Mouse (Mus musculus) forebrain, embryonic 16.5 days (tissue): ENCODE measurements around the gene Trpm6. TPM values are rescaled to one million over a fixed set of nuclear protein-coding genes. Genes with fewer than 3 reads are reported as not detected.
A peak's percentile ranks its signal among the peaks of the same experiment; 100 is the strongest.
"Not testable (repeated sequence)": the region's sequence is repeated elsewhere in the genome, so short reads cannot be mapped to it uniquely, and the experiment has no call there.

Experiments used
- ATAC-seq: fragments of 200-750 bp; cut with Nextera tagmentation; 2 replicates; pipeline ENCODE4 v1.8.0; 2017; ENCODE audit warnings: mild to moderate bottlenecking, moderate library complexity
- H3K27ac ChIP-seq: fragments of 300-500 bp; sonication (generic); 2 replicates; pipeline ENCODE4 v1.5.1; 2014; ENCODE audit warnings: low read length, control low read depth
- H3K27me3 ChIP-seq: fragments of 300-500 bp; sonication (generic); replicated peaks from 2 replicates; pipeline ENCODE4 v1.6.1; 2014; ENCODE audit warnings: low read length; ENCODE audit not compliant: control insufficient read depth, insufficient read depth
- H3K36me3 ChIP-seq: fragments of 300-500 bp; sonication (generic); 2 replicates; pipeline ENCODE4 v1.6.1; 2014; ENCODE audit not compliant: control insufficient read depth, insufficient read depth
- H3K4me1 ChIP-seq: fragments of 300-500 bp; sonication (generic); replicated peaks from 2 replicates; pipeline ENCODE4 v1.6.1; 2014; ENCODE audit warnings: low read length; ENCODE audit not compliant: control insufficient read depth, insufficient read depth
- H3K4me2 ChIP-seq: fragments of 300-500 bp; sonication (generic); 2 replicates; pipeline ENCODE4 v1.6.1; 2014; ENCODE audit warnings: mild to moderate bottlenecking, low read length, control low read depth
- H3K4me3 ChIP-seq: fragments of 300-500 bp; sonication (generic); replicated peaks from 2 replicates; pipeline ENCODE4 v1.5.1; 2014; ENCODE audit warnings: mild to moderate bottlenecking, low read length, control low read depth
- H3K9ac ChIP-seq: fragments of 300-500 bp; sonication (generic); replicated peaks from 2 replicates; pipeline ENCODE4 v1.6.1; 2014; ENCODE audit warnings: low read depth, low read length, control low read depth
- H3K9me3 ChIP-seq: fragments of 300-500 bp; sonication (generic); 2 replicates; pipeline ENCODE4 v1.6.1; 2016; ENCODE audit warnings: low read length; ENCODE audit not compliant: control insufficient read depth
- WGBS: fragments of 180-500 bp; shearing (Covaris S2); extraction: QIAGEN DNeasy Blood & Tissue Kit; methylation state at CpG from one replicate; pipeline ENCODE4 v1.1.7; 2014; 5-methylcytosine and 5-hydroxymethylcytosine counted together
- polyA plus RNA-seq: library from polyadenylated mRNA; unstranded; fragments of >200 nt; fragmentation: Nextera tagmentation; extraction: Ambion mirVana; gene quantifications from 2 replicates; pipeline ENCODE4 v1.2.1, GENCODE M21; 2015

Trpm6 gene
- polyA plus RNA-seq: 0.31 and 0.33 TPM in 2 replicates

DNA sequence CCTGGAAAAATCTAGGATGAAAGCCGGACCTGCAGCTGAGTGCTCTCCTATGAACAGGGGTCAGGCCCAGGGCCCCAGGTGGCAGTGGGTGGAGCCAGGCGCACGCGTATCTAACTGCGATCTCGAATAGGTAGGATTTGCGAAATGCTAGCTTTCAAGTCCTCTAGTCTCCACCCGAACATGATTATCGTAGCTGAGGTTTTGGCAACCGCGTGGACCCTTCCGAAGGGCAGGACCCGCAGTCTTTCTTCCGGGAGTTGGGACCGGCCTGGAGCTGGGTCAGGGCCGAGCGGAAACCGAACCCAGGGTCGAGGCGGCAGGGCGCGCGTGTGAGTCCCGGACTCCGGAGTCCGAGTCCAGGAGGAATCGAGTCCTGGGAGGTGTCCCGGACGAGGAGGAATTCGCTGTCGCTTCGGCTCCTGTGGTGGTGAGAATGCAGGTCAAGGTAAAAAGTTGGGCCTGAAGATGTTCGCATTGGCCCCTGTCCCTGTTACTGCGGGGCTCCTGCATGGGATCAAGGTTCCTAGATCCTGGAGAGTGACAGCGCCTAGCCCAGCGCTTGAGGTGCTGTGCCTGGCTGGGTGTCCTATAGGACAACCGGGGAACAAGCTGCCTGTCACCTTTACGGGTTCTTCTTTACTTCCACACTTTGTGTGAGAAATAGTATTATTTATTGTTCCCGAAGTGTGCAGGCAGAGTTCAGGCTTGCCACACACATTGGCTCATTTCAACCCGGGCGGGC is at the start of gene Trpm6:
Gene Trpm6 (plus strand): TSS at position 386 of the 742 bp plus-strand sequence.
- H3K9me3 ChIP-seq: no peaks in the 10 kb centered on the region
- WGBS: 6% methylated on average over 41 of the region's 41 CpGs
- H3K36me3 ChIP-seq: no peaks in the 10 kb centered on the region
- peak within 1 kb of the TSS; percentile 63 for H3K4me2 ChIP-seq
- peak within 1 kb of the TSS; percentile 40 for H3K4me3 ChIP-seq
- ATAC-seq: no peak
- no peak within 1 kb of the TSS for H3K27ac ChIP-seq
- peaks cover 6% of the 10 kb centered on the region; the same call in 1 of the 2 replicates for H3K4me1 ChIP-seq
- no peaks in the 10 kb centered on the region for H3K27me3 ChIP-seq
- peak within 1 kb of the TSS; percentile 33; the same call in 1 of the 2 replicates for H3K9ac ChIP-seq

DNA sequence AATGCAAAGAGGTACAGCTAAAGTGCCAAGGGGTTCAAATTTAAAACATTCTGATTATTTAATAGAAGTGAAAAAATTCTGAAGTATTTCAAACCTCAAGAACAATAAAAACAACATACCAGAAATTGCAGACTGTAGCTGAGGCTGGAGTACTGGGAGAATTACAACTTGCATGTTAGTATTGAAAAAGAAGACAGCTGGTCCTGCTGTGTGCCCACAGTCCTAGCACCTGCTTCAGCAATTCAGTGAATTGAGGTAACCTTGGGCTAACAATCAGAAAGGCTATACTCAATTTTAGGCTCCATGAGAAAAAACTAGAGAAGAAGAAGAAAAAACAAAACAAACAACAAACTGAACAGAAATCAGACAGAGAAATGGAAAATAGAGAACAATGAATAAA is 41.7 kb upstream of the Trpm6 start:
- Histone ChIP-seq H3K9me3 (no peaks in the 10 kb centered on the region), H3K27me3 (no peaks in the 10 kb centered on the region), H3K9ac (no peak overlapping the region), H3K36me3 (no peaks in the 10 kb centered on the region), H3K4me3 (no peak overlapping the region), H3K4me1 (no peaks in the 10 kb centered on the region), H3K27ac (no peak overlapping the region), H3K4me2 (no peak overlapping the region)
- no peak for ATAC-seq

GRCm38 (mm10) chr19:18710903-18711302 is 38.9 kb upstream of the Trpm6 start:
- WGBS: 57% methylated on average over 6 of the region's 6 CpGs
- Histone ChIP-seq H3K27me3 (no peaks in the 10 kb centered on the region), H3K4me3 (no peak overlapping the region), H3K4me2 (no peak overlapping the region), H3K4me1 (peaks cover 18% of the 10 kb centered on the region), H3K36me3 (no peaks in the 10 kb centered on the region), H3K27ac (no peak overlapping the region), H3K9me3 (no peaks in the 10 kb centered on the region), H3K9ac (no peak overlapping the region)
- ATAC-seq: no peak

DNA sequence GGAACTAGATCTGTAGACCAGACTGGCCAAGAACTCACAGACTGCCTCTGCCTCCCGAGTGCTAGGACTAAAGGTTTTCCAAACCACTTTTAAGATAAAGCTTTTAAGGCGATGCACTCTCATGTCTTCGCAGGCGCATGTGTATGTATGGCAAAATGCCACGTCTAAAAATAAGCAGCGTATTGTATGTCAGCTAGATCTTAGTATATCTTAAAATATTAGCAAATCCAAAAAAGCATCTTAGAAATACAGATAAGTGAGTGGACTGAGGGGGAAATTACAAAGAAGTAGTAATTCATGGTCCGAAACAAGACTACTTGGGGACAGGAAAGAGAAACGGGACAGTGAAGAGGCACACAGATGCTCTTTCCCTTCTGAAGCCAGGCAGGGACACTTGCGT is 38.2 kb upstream of the Trpm6 start:
- H3K36me3 ChIP-seq: no peaks in the 10 kb centered on the region
- 92% methylated on average over 9 of the region's 9 CpGs for WGBS
- H3K9me3 ChIP-seq: no peaks in the 10 kb centered on the region

GRCm38 (mm10) chr19:18712153-18712865 is 37.5 kb upstream of the Trpm6 start:
- Histone ChIP-seq H3K9ac (peak overlapping the region; percentile 88), H3K27me3 (no peaks in the 10 kb centered on the region), H3K36me3 (no peaks in the 10 kb centered on the region), H3K9me3 (no peaks in the 10 kb centered on the region), H3K27ac (peak overlapping the region; percentile 95), H3K4me2 (peak overlapping the region; percentile 51), H3K4me3 (peak overlapping the region; percentile 87), H3K4me1 (peaks cover 18% of the 10 kb centered on the region)
- no peak for ATAC-seq
- WGBS: 58% methylated on average over 16 of the region's 16 CpGs

More for the DNA sequence above, 38.2 kb upstream of the Trpm6 start:
- H3K4me2 ChIP-seq: no peak overlapping the region
- H3K27me3 ChIP-seq: no peaks in the 10 kb centered on the region
- no peak for ATAC-seq
- peaks cover 18% of the 10 kb centered on the region for H3K4me1 ChIP-seq
- no peak overlapping the region for H3K4me3 ChIP-seq
- no peak overlapping the region for H3K9ac ChIP-seq
- no peak overlapping the region for H3K27ac ChIP-seq

GRCm38 (mm10) chr19:18712866-18713300 is 36.9 kb upstream of the Trpm6 start, which contains the start of gene D030056L22Rik:
TSS of gene D030056L22Rik (plus strand) at chr19:18713193.
- Histone ChIP-seq H3K9me3 (no peaks in the 10 kb centered on the region), H3K4me1 (peaks cover 18% of the 10 kb centered on the region), H3K27me3 (no peaks in the 10 kb centered on the region), H3K4me2 (peak within 1 kb of the TSS; percentile 76), H3K27ac (peak within 1 kb of the TSS; percentile 95), H3K4me3 (peak within 1 kb of the TSS; percentile 87), H3K36me3 (no peaks in the 10 kb centered on the region), H3K9ac (peak within 1 kb of the TSS; percentile 88)
- WGBS: under 1% methylated on average over 42 of the region's 49 CpGs
- ATAC-seq: peak; percentile 99

DNA sequence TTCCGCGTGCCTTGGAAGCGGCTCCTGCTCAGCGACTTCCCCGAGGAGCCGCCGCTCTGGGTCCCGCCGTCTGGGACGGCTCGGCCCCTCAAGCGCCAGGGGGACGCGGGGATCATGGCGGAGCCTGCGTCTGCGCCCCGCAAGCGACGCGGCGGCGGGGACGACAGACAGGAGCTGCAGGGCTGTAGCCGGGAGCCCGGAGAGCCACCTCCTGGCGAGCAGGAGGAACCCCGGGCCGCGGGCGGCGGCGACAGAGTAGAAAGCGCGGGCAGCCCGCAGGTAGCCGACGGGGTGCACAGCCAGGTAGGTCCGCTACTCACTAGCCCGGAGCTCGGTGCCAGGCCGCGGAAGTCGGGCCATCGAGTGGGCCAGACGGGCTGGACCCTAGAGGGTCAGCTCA is 36.4 kb upstream of the Trpm6 start:
- peak; percentile 70 for ATAC-seq

GRCm38 (mm10) chr19:18716374-18716773 is 33.4 kb upstream of the Trpm6 start:
- Histone ChIP-seq H3K36me3 (peaks cover 8% of the 10 kb centered on the region; the same call in 1 of the 2 replicates), H3K27ac (no peak overlapping the region), H3K9me3 (no peaks in the 10 kb centered on the region), H3K4me1 (peaks cover 18% of the 10 kb centered on the region), H3K9ac (no peak overlapping the region), H3K4me3 (no peak overlapping the region), H3K27me3 (no peaks in the 10 kb centered on the region), H3K4me2 (no peak overlapping the region)
- ATAC-seq: no peak
- WGBS: 47% methylated on average over 1 of the region's 1 CpGs

More for the DNA sequence above, 36.4 kb upstream of the Trpm6 start:
- H3K9me3 ChIP-seq, H3K36me3 ChIP-seq, H3K27me3 ChIP-seq: not testable (repeated sequence)
- under 1% methylated on average over 36 of the region's 46 CpGs for WGBS
- H3K27ac ChIP-seq: peak overlapping the region; percentile 95; the same call in 1 of the 2 replicates
- peaks cover 18% of the 10 kb centered on the region for H3K4me1 ChIP-seq
- peak overlapping the region; percentile 87 for H3K4me3 ChIP-seq
- H3K9ac ChIP-seq: peak overlapping the region; percentile 88
- peak overlapping the region; percentile 76 for H3K4me2 ChIP-seq

DNA sequence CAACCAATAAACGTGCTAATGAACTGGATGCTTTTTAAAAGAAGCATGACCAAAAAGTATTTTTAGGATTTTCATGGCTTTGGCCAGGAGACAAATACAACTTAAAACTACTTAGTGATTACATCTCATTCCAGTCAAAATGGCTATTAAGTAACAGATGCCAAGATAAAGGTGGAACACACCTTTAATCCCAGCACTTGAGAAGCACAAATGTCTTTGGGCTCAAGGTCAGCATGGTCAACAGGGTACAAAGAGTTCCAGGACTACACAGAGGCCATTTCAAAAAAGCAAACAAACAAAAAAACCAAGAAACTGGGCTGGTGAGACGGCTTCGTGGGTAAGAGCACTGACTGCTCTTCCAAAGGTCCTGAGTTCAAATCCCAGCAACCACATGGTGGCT is 29.4 kb upstream of the Trpm6 start:
- Histone ChIP-seq H3K4me3 (no peak overlapping the region), H3K9me3 (no peaks in the 10 kb centered on the region), H3K36me3 (peaks cover 8% of the 10 kb centered on the region; the same call in 1 of the 2 replicates), H3K27ac (no peak overlapping the region), H3K4me2 (no peak overlapping the region), H3K27me3 (no peaks in the 10 kb centered on the region), H3K4me1 (0 out of 2 replicates have a peak, but pooled peaks cover 2% of the 10 kb centered on the region), H3K9ac (no peak overlapping the region)
- WGBS: 94% methylated on average over 3 of the region's 3 CpGs
- no peak for ATAC-seq
